Mouse (Mus musculus): ENCODE data around the gene Oas2.
"Not testable (repeated sequence)": the region's sequence is repeated elsewhere in the genome, so short reads cannot be mapped to it uniquely, and the experiment has no call there.

Oas2 gene

GRCm38 (mm10) chr5:120749688-120750087, at the start of gene Oas2:
Gene Oas2 (minus strand): TSS chr5:120749853.
- no peak for DNase-seq

DNA sequence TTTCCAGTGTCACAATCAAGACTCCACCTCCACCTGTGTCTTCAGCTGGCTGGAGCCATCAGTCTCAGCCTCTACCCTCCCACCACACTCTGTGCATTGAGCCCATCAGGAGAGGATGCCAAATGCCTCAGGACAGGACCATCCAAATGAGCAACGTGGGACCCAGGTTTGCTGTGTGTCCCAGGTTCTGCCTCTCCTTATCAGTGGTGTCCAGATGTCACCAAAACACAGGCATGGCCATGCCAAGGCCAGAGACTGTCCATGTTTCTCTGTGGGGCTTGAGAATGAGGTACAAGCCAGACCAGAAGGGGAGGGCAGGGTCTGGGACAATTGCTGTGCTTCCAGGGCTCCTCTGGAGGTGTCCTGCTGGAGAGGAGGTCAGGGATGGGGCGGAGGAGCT, 49.3 kb upstream of the Oas2 start:
- not testable (repeated sequence) for DNase-seq

DNA sequence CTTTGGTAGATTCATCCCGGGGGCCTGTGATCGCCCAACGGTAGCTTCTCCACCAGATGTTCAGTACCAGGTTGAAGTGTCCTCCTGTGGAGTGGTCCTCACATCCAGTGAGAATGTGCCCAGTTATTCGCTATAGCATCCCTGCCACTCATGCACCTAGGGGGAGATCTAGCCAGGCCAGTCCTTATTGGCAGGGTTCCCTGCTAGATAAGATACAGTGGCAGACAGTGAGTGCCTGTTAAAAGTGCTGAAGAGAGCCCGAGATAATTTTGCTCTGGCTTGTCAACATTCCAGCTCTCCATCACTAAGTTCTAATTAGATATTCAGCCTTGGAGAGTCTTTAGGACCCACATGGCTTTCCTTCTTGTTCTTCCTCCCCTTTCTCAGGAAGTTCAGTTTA, 48.5 kb upstream of the Oas2 start:
- DNase-seq = not testable (repeated sequence)

DNA sequence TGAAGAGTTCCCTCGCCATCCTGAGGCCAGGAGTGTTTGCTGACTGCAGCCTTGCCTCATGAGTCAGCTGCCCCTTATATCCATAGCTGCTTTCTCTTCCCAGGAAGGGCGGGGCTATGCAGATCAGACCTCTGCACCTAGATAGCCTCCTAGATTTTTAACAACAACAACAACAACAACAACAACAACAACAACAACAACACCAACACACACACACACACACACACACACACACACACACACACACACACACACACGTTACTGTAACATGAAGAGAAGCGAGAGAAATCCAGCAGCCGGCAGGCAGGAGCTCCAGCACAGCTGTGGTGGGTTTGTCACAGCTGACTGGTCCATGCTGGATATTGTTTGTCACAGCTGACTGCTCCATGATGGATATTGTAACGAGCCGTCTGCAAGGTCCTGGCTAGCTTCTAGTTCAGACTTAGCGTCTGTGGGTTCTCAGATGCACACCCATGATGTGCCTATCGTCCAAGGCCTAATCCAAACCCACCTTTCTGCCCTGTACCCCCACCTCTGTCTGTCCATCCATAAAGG, 45.9 kb upstream of the Oas2 start, which contains the start of gene Oas1e:
TSS of gene Oas1e (minus strand) at position 51 of the 555 bp plus-strand sequence.
- DNase-seq = peak in 1 of 2 experiments; percentile 64

GRCm38 (mm10) chr5:120793043-120793442, 43.4 kb upstream of the Oas2 start:
- DNase-seq = peak in 1 of 2 experiments; percentile 49

DNA sequence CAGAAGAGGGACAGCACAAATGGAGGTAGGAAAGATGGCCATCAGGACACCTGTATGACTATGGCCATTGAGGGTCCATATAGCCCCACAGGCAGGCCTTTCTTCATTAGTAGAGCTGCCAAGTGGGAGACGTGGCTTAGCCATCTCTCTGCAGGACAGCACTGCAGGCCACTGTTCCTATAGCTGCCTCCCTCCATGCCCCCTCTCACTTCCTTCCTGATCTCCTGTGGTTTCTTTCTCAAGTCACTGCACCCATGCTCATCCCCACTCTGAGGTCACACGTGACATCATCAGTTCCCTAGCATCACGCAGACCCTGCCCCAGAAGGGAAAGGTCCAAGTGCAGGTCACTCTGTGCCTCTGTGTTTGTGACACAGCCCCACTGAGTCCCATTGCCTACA, 37.4 kb upstream of the Oas2 start:
- DNase-seq = no peak

GRCm38 (mm10) chr5:120782446-120782845, 32.8 kb upstream of the Oas2 start:
- DNase-seq = no peak

DNA sequence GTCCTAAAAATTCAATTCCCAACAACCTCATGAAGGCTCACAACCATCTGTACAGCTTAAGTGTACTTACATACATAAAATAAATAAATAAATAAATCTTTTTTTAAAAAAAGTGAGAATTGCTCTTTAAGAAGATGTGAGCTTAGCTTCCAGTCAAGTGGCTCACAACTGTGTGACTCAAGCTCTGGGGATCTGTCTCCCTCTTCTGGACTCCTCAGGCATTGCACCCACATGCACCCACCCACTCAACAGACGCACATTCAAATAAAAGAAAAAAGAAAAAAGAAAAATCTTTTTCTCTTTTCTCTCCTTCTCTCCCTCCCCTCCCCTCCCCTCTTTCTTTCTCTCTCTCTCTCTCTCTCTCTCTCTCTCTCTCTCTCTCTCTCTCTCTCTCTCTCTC, 32.0 kb upstream of the Oas2 start:
- DNase-seq = no peak

DNA sequence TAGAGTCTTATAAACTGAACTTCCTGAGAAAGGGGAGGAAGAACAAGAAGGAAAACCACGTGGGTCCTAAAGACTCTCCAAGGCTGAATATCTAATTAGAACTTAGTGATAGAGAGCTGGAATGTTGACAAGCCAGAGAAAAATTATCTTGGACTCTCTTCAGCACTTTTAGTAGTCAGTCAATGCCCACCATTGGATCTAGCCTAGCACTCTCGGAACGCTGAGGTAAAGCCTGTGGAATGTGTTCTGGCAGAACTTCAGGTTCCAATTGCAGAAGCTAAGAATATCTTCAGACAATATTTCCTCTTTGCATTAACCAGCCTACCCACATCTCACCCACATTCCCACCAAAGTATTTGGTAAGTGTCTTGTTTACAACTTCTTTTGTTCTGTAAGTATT, 30.3 kb upstream of the Oas2 start:
- DNase-seq = no peak

DNA sequence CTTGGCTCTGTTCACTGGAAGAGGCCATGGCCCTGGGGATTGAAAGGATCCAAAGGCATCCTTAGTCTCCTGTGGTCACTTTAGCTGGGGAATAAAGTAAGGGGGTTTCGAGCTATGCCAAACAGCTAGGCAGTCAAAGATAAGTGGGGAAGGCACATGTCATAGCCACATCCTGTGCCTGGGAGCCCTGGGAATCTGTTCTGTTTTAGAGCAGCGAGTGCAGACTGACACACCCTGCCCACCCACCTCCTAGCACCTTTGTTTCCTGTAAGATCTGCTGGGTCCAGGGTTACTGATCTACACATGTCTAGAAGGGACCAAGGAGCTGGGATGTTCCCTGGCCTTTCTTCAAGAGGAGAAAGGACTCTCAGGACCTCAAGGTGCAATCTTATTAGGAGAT, 29.3 kb upstream of the Oas2 start:
- DNase-seq = no peak

- DNase-seq = no peak
Measured at GRCm38 (mm10) chr5:120777478-120777877, 27.8 kb upstream of the Oas2 start, which contains the start of gene Oas3. Gene Oas3 (minus strand): TSS chr5:120777661.

- no peak for DNase-seq
Measured at GRCm38 (mm10) chr5:120776801-120777200, 27.1 kb upstream of the Oas2 start.

DNA sequence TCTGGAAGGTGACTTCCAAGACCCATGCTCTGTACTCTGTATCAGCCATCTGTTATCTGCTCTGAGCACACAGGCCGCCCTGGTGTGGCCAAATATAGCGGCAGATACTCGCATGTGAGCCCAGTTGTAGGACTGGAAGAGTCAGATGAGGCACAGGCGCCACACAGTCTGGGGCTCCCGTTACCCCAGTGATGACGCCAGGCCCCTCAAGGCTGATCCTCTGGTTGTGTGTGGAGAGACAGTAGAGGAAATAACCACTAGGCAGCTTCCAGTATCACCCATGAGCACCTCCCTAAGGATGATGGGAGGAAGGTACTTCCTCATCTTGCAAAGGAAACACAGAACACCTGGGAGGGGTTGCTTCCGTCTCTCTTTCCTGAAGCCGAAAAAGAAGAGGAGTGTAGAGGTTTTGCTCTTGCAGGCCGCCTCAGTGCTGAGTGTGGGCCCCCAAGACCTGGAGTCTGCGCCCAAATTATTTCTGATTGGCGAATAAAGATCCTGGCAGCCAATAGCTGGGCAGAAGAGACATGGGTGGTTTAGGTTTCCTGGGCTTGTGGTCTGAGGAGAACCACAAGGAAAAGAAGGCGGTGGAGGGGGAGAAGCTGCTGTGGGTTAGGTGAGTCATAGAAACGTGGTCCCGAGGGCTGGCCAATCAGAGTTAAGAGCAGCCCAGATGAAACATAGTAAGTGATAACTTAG, 25.8 kb upstream of the Oas2 start:
- DNase-seq = no peak

- DNase-seq = no peak
Measured at GRCm38 (mm10) chr5:120769396-120769795, 19.7 kb upstream of the Oas2 start.

DNA sequence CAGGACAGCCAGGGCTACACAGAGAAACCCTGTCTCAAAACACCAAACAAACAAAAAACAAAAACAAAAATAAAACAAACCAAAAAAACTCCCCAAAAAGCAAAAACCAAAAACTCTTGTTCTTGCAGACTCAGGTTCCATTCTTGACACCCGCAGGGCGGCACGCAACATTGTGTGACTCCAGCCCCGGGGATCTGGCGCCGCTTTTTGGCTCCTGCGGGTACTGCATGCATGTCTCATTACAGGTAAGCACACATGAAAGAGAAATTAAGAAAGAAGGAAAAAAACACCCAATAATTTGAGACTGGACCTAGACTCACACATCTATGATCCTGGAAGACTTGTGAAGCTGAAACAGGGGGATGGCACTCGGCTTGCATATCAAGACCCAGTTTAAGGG, 15.4 kb upstream of the Oas2 start:
- DNase-seq = no peak

DNA sequence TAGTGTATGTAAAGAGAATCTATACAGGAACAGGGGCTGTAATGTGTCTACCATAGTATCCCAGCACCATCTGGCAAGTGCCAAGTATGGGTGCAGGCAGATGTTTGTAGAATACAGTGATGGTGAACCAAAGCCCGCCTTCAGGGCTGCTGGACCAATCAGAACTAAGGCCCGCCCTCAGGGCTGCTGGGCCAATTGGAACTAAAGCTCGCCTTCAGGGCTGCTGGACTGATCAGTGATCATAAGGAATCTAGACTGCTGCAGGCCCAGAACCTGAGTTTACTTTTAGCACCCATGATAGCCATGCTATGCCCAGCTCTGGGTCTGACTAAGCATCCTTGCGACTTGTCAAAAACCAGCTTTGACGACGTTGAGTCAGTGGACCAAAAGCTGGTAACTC, 12.2 kb upstream of the Oas2 start:
- DNase-seq = no peak

- no peak for DNase-seq
Measured at GRCm38 (mm10) chr5:120754215-120754614, 4.6 kb upstream of the Oas2 start.

- DNase-seq = no peak
Measured at GRCm38 (mm10) chr5:120752786-120753185, 3.1 kb upstream of the Oas2 start.

DNA sequence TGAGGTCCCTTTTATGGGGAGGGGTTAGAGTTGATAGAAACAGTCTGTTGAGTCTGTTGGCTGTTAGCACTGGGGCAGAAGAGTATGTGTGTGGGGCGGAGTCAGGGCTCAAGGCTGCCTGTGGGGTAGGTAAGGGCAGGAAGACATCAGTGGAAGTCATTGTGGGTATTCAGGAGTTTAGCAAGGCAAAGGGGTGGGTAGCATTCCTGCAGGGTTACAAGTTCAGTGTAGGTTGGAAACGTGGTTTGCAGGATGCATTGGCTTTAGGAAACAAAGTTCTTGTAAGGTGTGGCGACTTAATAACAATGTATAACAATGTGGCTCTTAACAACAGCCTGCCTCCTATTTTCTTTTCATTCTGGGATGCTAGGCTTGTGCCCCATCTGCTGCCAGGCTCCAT, 1.6 kb upstream of the Oas2 start:
- DNase-seq = no peak

DNA sequence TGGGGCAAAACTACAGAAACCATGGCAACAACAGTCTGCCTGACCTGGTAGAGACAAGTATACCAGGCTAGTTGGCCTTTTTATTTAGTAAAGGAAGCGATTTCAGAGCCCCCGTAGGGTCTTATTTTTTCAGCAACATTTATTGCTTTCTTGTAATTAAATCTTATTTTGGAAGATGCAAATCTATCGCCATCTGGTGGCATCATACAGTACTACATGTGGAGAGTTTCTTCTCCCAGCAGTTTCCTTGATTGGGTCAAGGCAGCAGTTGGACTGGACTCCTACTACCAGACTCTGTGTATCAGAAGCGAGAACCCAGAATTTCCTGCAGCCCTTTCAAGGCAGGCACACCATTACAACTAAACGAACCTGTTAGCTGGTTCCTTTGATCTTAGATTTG, 3.2 kb downstream of the Oas2 start:
- peak in 1 of 2 experiments; percentile 42 for DNase-seq

- DNase-seq = peak in 1 of 2 experiments; percentile 37
Measured at GRCm38 (mm10) chr5:120742125-120742524, 7.5 kb downstream of the Oas2 start.

DNA sequence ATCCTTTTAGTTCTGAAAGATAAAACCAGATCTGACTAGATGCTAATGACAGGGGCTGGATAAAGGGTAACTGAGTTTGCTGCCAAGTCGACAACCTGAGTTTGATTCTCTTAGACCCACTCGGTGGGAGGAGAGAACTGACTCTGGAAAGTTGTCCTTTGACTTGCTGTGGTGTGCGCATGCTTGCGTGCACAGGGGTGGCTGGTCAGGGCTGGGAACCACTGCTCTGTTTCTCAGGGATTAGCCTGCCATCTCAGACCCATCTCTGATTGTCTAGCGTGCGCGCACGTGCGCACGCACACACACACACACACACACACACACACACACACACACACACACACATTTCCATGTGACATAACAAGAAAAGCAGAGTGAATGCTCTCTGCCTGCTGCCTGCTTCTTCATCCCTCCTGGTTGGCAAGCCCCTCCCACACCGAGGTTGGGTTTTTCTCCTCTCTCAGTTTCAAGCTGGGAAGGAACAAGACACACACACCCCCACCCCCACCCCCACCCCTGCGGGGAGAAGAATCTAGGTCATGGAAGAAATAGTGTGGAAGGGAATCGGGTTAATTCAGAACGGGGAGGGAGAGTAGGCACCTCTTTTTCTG, 15.2 kb downstream of the Oas2 start:
- no peak for DNase-seq

DNA sequence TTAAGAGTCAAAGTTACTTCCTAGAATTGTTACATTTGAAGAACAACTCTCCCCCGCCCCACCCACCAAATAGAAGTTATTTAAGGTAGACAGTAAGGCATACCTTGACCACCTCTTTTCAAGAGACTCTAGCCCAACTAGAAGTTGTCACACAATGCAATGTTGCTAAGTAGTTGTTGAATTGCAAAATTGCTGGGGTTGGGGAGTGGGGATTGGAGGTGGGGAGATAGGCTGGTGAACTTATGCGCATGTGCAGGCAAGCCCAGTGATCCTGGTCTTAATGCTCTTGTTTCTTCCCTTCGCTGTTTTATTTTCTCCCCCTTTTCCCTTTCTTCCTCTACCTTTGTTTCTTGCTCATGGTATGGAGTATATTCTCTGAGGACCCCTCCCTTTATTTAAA, 16.0 kb downstream of the Oas2 start:
- no peak for DNase-seq

GRCm38 (mm10) chr5:120732740-120733139, 16.9 kb downstream of the Oas2 start:
- DNase-seq = no peak

Data from lung, postnatal 4 days (tissue).